Mouse (Mus musculus) heart, postnatal 0 days (tissue): Measurements from ENCODE around the gene Large1.

Experiments used
- CTCF ChIP-seq: IDR thresholded peaks from 2 replicates; pipeline ENCODE4 v1.5.1; 2016; ENCODE audit warnings: antibody characterized with exemption, control low read depth, low read depth
- EP300 ChIP-seq: IDR thresholded peaks from 2 replicates; pipeline ENCODE4 v1.6.1; 2016; ENCODE audit warnings: antibody characterized with exemption, low read depth

DNA sequence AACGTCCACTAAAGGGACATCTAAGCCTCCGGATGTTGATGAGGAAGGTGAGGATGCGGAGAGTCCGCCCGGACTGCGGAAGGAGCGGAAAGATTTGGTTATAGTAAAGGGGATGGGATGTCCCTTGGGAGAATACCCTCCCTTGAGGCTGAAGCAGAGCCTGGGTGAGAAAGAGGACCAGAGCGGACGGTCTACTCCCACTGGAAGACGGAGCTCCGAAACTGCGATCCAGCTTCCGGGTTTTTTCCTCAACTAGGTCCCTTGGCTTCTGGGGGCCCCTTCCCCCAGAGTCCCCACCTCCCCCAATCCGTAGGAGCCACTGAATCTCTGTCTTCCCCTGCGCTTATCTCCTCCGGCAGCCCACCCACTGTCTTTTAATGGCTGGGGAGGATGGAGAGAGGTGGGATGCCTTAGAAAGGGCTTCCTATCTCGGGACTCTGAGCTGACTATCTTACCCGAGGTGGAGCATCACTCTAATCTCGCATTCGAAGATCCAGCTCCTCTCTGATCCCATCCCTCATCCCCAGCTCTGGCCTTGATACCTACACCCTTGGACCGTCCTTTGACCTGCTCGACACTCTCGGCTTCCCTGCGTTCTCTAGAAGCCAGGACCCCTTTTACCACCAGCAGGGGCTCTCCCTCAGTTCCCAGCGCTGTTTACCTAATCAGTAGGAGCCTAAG lies 1.0 kb upstream of the Large1 start:
- TF ChIP-seq CTCF (no peak), EP300 (no peak)
